Mouse (Mus musculus): Measurements from ENCODE around the gene Spata32. TPM values are rescaled to one million over a fixed set of nuclear protein-coding genes. Genes with fewer than 3 reads are reported as not detected.

Gene Spata32
- polyA plus RNA-seq, 1 experiment from 2014 or later: not detected

- ATAC-seq: no peak
- POLR2A ChIA-PET: interaction anchor here (1.1 kb wide), 2 partner anchors 11 to 89 kb away, joined by 3 to 5 read pairs; no protein-coding TSS in a partner anchor
- CTCF ChIA-PET: interaction anchor here (0.8 to 1.4 kb wide), 6 partner anchors 16 to 87 kb away, joined by 3 to 4 read pairs (median 3); no protein-coding TSS in a partner anchor
- H3K27me3 ChIP-seq: no peaks in the 10 kb centered on the region
- no peak for DNase-seq (ENCODE audit: low read depth, low spot score)
- in situ Hi-C loops (cut with MboI; ENCODE audit: low pct_unique_long_range_greater_than_20kb): loop anchor here (10.0 kb wide), 1 partner anchor 433 kb away; the partner anchor contains the start of gene Gosr2
- no peak for TF ChIP-seq CTCF (IDR thresholded peaks at IDR 0.05)
These were observed 43.6 kb upstream of the Spata32 start for GRCm38 (mm10) chr11:103261671-103262411.

- no peak for DNase-seq (ENCODE audit: low read depth, low spot score)
- ChIA-PET POLR2A (interaction anchor here (0.6 to 0.8 kb wide), 2 partner anchors 12 to 89 kb away, joined by 3 read pairs; no protein-coding TSS in a partner anchor), CTCF (interaction anchor here (0.7 to 1.4 kb wide), 5 partner anchors 15 to 71 kb away, joined by 3 read pairs; no protein-coding TSS in a partner anchor)
- no peak for TF ChIP-seq CTCF (IDR thresholded peaks at IDR 0.05)
- no peaks in the 10 kb centered on the region for H3K27me3 ChIP-seq
- in situ Hi-C loops (cut with MboI; ENCODE audit: low pct_unique_long_range_greater_than_20kb): loop anchor here (10.0 kb wide), 1 partner anchor 434 kb away; the partner anchor contains the start of gene Gosr2
- peak; percentile 17 for ATAC-seq
These were observed 42.4 kb upstream of the Spata32 start for GRCm38 (mm10) chr11:103260515-103261192.

GRCm38 (mm10) chr11:103260034-103260433, 41.8 kb upstream of the Spata32 start:
- ATAC-seq: no peak
- in situ Hi-C loops (cut with MboI; ENCODE audit: low pct_unique_long_range_greater_than_20kb): loop anchor here (10.0 kb wide), 1 partner anchor 435 kb away; the partner anchor contains the start of gene Gosr2

GRCm38 (mm10) chr11:103257938-103258481, 39.8 kb upstream of the Spata32 start:
- TF ChIP-seq CTCF (IDR thresholded peaks at IDR 0.05): no peak

More at GRCm38 (mm10) chr11:103260034-103260433, 41.8 kb upstream of the Spata32 start:
- POLR2A ChIA-PET: interaction anchor here (0.6 to 0.8 kb wide), 2 partner anchors 11 to 88 kb away, joined by 3 read pairs; no protein-coding TSS in a partner anchor
- DNase-seq (ENCODE audit: low read depth, low spot score): no peak
- CTCF ChIA-PET: interaction anchor here (1.0 to 1.3 kb wide), 5 partner anchors 10 to 65 kb away, joined by 3 to 4 read pairs (median 3); no protein-coding TSS in a partner anchor
- H3K27me3 ChIP-seq: no peaks in the 10 kb centered on the region
- no peak for TF ChIP-seq CTCF (IDR thresholded peaks at IDR 0.05)

GRCm38 (mm10) chr11:103253605-103254004, 35.4 kb upstream of the Spata32 start:
- ChIA-PET POLR2A (interaction anchor here (0.6 kb wide), 2 partner anchors 59 to 67 kb away, joined by 3 to 4 read pairs; no protein-coding TSS in a partner anchor), CTCF (no interaction called here)
- ATAC-seq (no peak), DNase-seq (ENCODE audit: low read depth, low spot score) (no peak)
- in situ Hi-C loops (cut with MboI; ENCODE audit: low pct_unique_long_range_greater_than_20kb): no loop called here
- no peaks in the 10 kb centered on the region for H3K27me3 ChIP-seq
- no peak for TF ChIP-seq CTCF (IDR thresholded peaks at IDR 0.05)

More at GRCm38 (mm10) chr11:103257938-103258481, 39.8 kb upstream of the Spata32 start:
- DNase-seq (ENCODE audit: low read depth, low spot score) (no peak), ATAC-seq (peak; percentile 18)
- POLR2A ChIA-PET: no interaction called here
- CTCF ChIA-PET: no interaction called here
- no peaks in the 10 kb centered on the region for H3K27me3 ChIP-seq
- in situ Hi-C loops (cut with MboI; ENCODE audit: low pct_unique_long_range_greater_than_20kb): no loop called here

- ChIA-PET CTCF (no interaction called here), POLR2A (no interaction called here)
- ATAC-seq: no peak
- no peak for TF ChIP-seq CTCF (IDR thresholded peaks at IDR 0.05)
- no peaks in the 10 kb centered on the region for H3K27me3 ChIP-seq
- in situ Hi-C loops (cut with MboI; ENCODE audit: low pct_unique_long_range_greater_than_20kb): no loop called here
- no peak for DNase-seq (ENCODE audit: low read depth, low spot score)
These were observed 34.1 kb upstream of the Spata32 start for GRCm38 (mm10) chr11:103252380-103252779.

GRCm38 (mm10) chr11:103250324-103250723, 32.1 kb upstream of the Spata32 start:
- POLR2A ChIA-PET: no interaction called here
- no peak for DNase-seq (ENCODE audit: low read depth, low spot score)
- in situ Hi-C loops (cut with MboI; ENCODE audit: low pct_unique_long_range_greater_than_20kb): no loop called here
- H3K27me3 ChIP-seq: no peaks in the 10 kb centered on the region
- CTCF ChIA-PET: interaction anchor here (1.0 kb wide), 1 partner anchor 9 kb away, joined by 3 read pairs; no protein-coding TSS in a partner anchor
- no peak for ATAC-seq
- TF ChIP-seq CTCF (IDR thresholded peaks at IDR 0.05): no peak

GRCm38 (mm10) chr11:103249509-103249908, 31.3 kb upstream of the Spata32 start:
- POLR2A ChIA-PET: interaction anchor here (0.7 to 1.1 kb wide), 2 partner anchors 11 to 13 kb away, joined by 3 read pairs; no protein-coding TSS in a partner anchor
- TF ChIP-seq CTCF (IDR thresholded peaks at IDR 0.05): no peak
- no peak for DNase-seq (ENCODE audit: low read depth, low spot score)
- no peak for ATAC-seq
- no peaks in the 10 kb centered on the region for H3K27me3 ChIP-seq
- in situ Hi-C loops (cut with MboI; ENCODE audit: low pct_unique_long_range_greater_than_20kb): no loop called here
- CTCF ChIA-PET: interaction anchor here (0.8 to 1.4 kb wide), 2 partner anchors 52 to 70 kb away, joined by 3 read pairs; no protein-coding TSS in a partner anchor

GRCm38 (mm10) chr11:103248837-103249236, 30.6 kb upstream of the Spata32 start:
- no peaks in the 10 kb centered on the region for H3K27me3 ChIP-seq
- in situ Hi-C loops (cut with MboI; ENCODE audit: low pct_unique_long_range_greater_than_20kb): no loop called here
- DNase-seq (ENCODE audit: low read depth, low spot score) (no peak), ATAC-seq (no peak)
- CTCF ChIA-PET: interaction anchor here (0.8 to 1.4 kb wide), 3 partner anchors 11 to 71 kb away, joined by 3 read pairs; no protein-coding TSS in a partner anchor
- POLR2A ChIA-PET: interaction anchor here (0.7 to 1.1 kb wide), 2 partner anchors 12 kb away, joined by 3 read pairs; no protein-coding TSS in a partner anchor
- TF ChIP-seq CTCF (IDR thresholded peaks at IDR 0.05): no peak
